Mouse (Mus musculus) telencephalon, adult 2 months (tissue): ENCODE data around the gene Upk3a.

ENCODE experiments used
- DNase-seq: peaks from one replicate; pipeline ENCODE4 v3.0.0-alpha.2; 2011; ENCODE audit warnings: low read depth, low spot score

Upk3a gene

GRCm38 (mm10) chr15:85016951-85017664 is at the start of gene Upk3a:
Gene Upk3a, plus strand, starts transcription at chr15:85017141.
- DNase-seq: no peak

- no peak for DNase-seq
Measured at GRCm38 (mm10) chr15:84968534-84968933, 48.4 kb upstream of the Upk3a start.

GRCm38 (mm10) chr15:84972860-84973543 is 43.9 kb upstream of the Upk3a start:
- no peak for DNase-seq

GRCm38 (mm10) chr15:84973544-84973871 is 43.4 kb upstream of the Upk3a start:
- no peak for DNase-seq

- DNase-seq: peak; percentile 84
Measured at GRCm38 (mm10) chr15:84975729-84976128, 41.2 kb upstream of the Upk3a start.

GRCm38 (mm10) chr15:84981609-84982313 is 35.2 kb upstream of the Upk3a start:
- no peak for DNase-seq

GRCm38 (mm10) chr15:84982888-84983287 is 34.1 kb upstream of the Upk3a start:
- no peak for DNase-seq

GRCm38 (mm10) chr15:84983721-84984120 is 33.2 kb upstream of the Upk3a start:
- no peak for DNase-seq

- DNase-seq: no peak
Measured at GRCm38 (mm10) chr15:84985516-84986160, 31.3 kb upstream of the Upk3a start.

- no peak for DNase-seq
Measured at GRCm38 (mm10) chr15:84986171-84987019, 30.5 kb upstream of the Upk3a start.

- DNase-seq: no peak
Measured at GRCm38 (mm10) chr15:84987020-84987815, 29.7 kb upstream of the Upk3a start.

GRCm38 (mm10) chr15:84987874-84988825 is 28.8 kb upstream of the Upk3a start, which contains the start of gene 5031439G07Rik:
Gene 5031439G07Rik, minus strand, starts transcription at chr15:84988551.
- peak; percentile 86 for DNase-seq

GRCm38 (mm10) chr15:84989098-84989497 is 27.8 kb upstream of the Upk3a start:
- DNase-seq: no peak

- no peak for DNase-seq
Measured at GRCm38 (mm10) chr15:84989771-84990170, 27.2 kb upstream of the Upk3a start.

- no peak for DNase-seq
Measured at GRCm38 (mm10) chr15:84994498-84994897, 22.4 kb upstream of the Upk3a start.

GRCm38 (mm10) chr15:84995041-84995440 is 21.9 kb upstream of the Upk3a start:
- no peak for DNase-seq

GRCm38 (mm10) chr15:84995967-84996366 is 21.0 kb upstream of the Upk3a start:
- DNase-seq: no peak

GRCm38 (mm10) chr15:84997768-84998454 is 19.0 kb upstream of the Upk3a start:
- DNase-seq: peak; percentile 79

- DNase-seq: no peak
Measured at GRCm38 (mm10) chr15:84999911-85000310, 17.0 kb upstream of the Upk3a start.
